Mouse (Mus musculus): Measurements from ENCODE around the gene Hist1h1b. TPM values are rescaled to one million over a fixed set of nuclear protein-coding genes. Genes with fewer than 3 reads are reported as not detected.

The Hist1h1b gene
- total RNA-seq (2023) = 55.1 to 70.5 TPM (median 62.8 TPM) in 4 replicates

DNA sequence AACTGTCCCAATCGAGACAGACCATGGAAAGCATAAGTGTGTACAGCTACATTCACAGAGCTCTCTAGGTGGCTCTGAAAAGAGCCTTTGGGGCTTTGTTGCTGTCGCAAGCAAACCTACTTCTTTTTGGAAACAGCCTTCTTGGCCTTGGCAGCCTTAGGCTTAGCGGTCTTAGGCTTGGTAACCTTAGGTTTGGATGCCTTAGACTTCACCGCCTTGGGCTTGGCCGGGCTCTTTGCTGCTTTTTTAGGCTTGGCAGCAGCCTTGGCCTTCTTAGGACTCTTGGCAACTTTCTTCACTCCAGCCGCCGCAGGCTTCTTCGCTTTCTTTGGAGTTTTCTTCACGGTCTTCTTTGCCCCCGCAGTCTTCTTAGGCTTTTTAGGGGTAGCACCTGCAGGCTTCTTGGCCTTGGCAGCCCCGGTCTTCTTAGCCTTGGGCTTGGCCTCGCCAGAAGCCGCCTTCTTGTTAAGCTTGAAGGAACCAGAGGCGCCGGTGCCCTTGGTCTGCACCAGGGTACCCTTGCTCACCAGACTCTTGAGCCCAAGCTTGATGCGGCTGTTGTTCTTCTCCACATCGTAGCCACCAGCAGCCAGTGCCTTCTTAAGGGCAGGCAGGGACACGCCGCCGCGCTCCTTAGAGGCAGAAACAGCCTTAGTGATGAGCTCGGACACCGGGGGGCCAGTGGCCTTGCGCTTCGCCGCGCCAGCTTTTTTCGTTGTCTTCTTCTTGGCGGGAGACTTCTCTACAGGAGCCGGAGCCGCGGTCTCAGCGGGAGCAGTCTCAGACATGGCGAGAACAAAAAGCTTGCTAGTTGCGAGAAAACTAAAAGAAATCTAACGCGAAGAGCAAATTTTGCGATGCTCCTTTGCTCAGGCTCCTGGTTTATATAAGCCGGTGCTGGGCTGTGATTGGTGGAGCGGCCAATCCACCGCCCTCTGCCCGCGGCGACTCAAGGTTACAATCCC, at the start of gene Hist1h1b:
Gene Hist1h1b (minus strand): TSS at position 859 of the 965 bp plus-strand sequence.

DNA sequence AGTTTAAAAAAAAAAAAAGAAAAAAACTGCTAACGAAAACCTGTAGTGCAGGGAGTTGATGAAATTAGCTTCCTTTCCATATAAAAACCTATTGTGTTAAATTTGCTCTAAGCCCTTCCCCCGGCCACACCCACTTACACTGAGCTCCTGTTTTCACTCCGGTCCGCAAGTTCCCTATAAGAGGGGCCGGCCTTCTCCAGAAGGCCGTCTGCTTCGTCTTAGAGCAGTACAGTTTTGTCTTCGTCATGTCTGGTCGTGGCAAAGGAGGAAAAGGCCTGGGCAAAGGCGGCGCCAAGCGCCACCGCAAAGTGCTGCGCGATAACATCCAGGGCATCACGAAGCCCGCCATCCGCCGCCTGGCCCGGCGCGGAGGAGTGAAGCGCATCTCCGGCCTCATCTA, 31.1 kb upstream of the Hist1h1b start, which contains the start of gene Hist1h4m:
Gene Hist1h4m (plus strand): TSS at position 208 of the 400 bp plus-strand sequence.

DNA sequence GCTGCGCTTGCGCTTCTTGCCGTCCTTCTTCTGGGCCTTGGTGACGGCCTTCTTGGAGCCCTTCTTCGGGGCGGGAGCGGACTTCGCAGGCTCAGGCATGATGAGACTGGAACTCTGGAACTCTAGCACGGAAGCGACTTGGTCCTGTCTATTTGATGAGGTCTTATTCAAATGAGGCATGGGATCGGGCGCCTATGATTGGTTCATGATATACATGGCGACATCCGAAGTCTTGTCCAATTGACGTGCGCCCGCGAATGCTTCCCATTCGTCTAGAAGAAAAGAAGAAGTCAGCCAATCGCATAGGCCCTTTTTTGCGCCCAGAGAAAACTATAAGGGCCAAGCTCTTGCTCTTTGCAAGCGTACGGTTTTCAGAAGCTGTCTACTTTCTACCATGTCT, 29.6 kb upstream of the Hist1h1b start, which contains the start of the genes Hist1h2bq and Hist1h2ao:
Gene Hist1h2bq (minus strand): TSS at position 125 of the 400 bp plus-strand sequence.
Gene Hist1h2ao (plus strand): TSS at position 393 of the 400 bp plus-strand sequence.

DNA sequence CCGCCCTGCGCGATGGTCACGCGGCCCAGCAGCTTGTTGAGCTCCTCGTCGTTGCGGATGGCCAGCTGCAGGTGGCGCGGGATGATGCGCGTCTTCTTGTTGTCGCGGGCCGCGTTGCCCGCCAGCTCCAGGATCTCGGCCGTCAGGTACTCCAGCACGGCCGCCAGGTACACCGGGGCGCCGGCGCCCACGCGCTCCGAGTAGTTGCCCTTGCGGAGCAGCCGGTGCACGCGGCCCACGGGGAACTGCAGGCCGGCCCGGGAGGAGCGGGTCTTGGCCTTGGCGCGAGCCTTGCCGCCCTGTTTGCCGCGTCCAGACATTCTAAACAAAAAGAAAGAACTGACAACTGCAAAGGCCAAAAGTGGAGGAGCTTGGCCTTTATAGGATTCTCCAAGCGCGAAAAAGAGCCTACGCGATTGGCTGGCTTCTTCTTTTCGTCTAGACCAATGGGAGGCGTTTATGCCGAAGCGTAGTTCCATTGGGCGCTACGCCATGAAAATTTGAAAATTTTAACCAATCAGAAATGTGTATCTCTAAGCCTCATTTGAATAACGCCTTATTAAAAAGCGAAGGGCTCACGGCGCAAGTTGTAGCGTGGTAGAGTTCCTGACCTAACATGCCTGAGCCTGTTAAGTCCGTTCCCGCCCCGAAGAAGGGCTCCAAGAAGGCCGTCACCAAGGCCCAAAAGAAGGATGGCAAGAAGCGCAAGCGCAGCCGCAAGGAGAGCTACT, 6.6 kb upstream of the Hist1h1b start, which contains the start of the genes Hist1h2an and Hist1h2bp:
Gene Hist1h2an (minus strand): TSS at position 320 of the 731 bp plus-strand sequence.
Gene Hist1h2bp (plus strand): TSS at position 563 of the 731 bp plus-strand sequence.

DNA sequence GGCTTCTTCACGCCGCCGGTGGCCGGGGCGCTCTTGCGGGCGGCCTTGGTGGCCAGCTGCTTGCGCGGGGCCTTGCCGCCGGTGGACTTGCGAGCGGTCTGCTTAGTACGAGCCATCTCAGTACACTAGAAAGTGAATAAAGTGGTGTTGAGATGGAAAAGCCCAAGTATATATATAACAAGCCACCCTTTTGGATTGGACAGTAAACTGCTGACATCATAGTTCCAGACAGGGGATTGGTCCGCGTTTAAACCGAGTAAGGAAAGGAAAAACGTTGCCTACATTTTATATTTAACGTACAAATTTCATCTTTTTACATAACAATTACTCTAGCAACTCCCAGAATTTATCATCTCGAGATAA, 2.8 kb upstream of the Hist1h1b start, which contains the start of gene Hist1h3i:
Gene Hist1h3i (minus strand): TSS at position 116 of the 363 bp plus-strand sequence.

GRCm38 (mm10) chr13:21753524-21754285, 26.7 kb downstream of the Hist1h1b start, which contains the start of the genes Hist1h2ak and Hist1h2bn:
Gene Hist1h2ak (minus strand): TSS chr13:21753827.
Gene Hist1h2bn (plus strand): TSS chr13:21754123.

DNA sequence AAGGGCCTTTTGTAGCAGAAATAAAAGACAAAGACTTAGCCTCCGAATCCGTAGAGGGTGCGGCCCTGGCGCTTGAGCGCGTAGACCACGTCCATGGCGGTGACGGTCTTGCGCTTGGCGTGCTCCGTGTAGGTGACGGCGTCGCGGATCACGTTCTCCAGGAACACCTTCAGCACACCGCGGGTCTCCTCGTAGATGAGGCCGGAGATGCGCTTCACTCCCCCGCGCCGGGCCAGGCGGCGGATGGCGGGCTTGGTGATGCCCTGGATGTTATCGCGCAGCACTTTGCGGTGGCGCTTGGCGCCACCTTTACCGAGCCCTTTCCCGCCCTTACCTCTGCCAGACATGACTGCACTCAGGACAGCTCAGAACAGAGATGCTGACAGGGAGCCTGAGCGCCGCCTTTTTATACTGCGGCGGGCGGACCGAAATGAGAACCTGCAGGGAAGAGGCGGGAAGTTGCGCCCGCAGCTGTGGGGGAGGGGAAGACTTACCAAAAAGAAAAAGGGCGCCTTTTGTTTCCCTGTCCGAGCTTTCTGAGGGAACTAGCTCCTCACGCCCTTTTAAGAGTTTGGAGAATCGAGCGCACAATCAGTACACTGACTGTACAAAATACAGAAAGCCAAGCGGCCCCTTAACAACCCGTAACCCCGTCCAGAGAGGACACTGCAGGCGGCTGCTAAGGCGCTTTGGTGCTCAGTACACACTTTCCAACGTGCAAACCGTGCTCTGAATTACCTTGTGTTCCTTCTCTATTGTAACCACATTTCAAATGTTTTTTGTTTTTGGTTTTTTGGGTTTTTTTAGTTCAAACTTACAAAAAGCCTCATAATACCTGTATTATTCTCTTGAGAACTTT, 30.0 kb downstream of the Hist1h1b start, which contains the start of gene Hist1h4k:
Gene Hist1h4k (minus strand): TSS at position 347 of the 859 bp plus-strand sequence.

GRCm38 (mm10) chr13:21734906-21735767, 45.3 kb downstream of the Hist1h1b start, which contains the start of gene Hist1h4j:
Gene Hist1h4j (plus strand): TSS chr13:21735064.

Other genes with a start within 250 kb of the Hist1h1b start
- gene Zkscan8, start 249.5 kb downstream of the Hist1h1b start, total RNA-seq (2023) = 7.7 to 11.4 TPM (median 10.3 TPM) in 4 replicates
- not detected in 4 replicates for gene Olfr1366, start 237.8 kb downstream of the Hist1h1b start, total RNA-seq (2023)
- not detected in 4 replicates for gene Olfr1535, start 220.7 kb downstream of the Hist1h1b start, total RNA-seq (2023)
- gene Olfr1364, start 198.9 kb downstream of the Hist1h1b start, total RNA-seq (2023) = not detected in 4 replicates
- gene Olfr1362, start 166.6 kb downstream of the Hist1h1b start, total RNA-seq (2023) = not detected in 4 replicates
- gene Olfr11, start 138.1 kb downstream of the Hist1h1b start, total RNA-seq (2023) = not detected in 4 replicates
- gene Olfr1361, start 117.2 kb downstream of the Hist1h1b start, total RNA-seq (2023) = not detected in 4 replicates
- not detected in 4 replicates for gene Olfr1360, start 103.2 kb downstream of the Hist1h1b start, total RNA-seq (2023)
- gene Olfr1359, start 82.5 kb downstream of the Hist1h1b start, total RNA-seq (2023) = not detected in 4 replicates
- gene Hist1h2bl, start 64.5 kb downstream of the Hist1h1b start, total RNA-seq (2023) = 60.5 to 95.6 TPM (median 91.5 TPM) in 4 replicates
- gene Hist1h2ai, start 64.2 kb downstream of the Hist1h1b start, total RNA-seq (2023) = 86.2 to 128 TPM (median 105 TPM) in 4 replicates
- gene Hist1h3h, start 63.0 kb downstream of the Hist1h1b start, total RNA-seq (2023) = 124 to 146 TPM (median 132 TPM) in 4 replicates
- 7.8 to 14.0 TPM (median 11.2 TPM) in 4 replicates for gene Hist1h2bm, start 58.6 kb downstream of the Hist1h1b start, total RNA-seq (2023)
- 13.5 to 16.8 TPM (median 15.9 TPM) in 4 replicates for gene Hist1h4j, start 45.6 kb downstream of the Hist1h1b start, total RNA-seq (2023)
- gene Hist1h4k, start 30.1 kb downstream of the Hist1h1b start, total RNA-seq (2023) = 235 to 385 TPM (median 353 TPM) in 4 replicates
- 33.5 to 52.3 TPM (median 43.6 TPM) in 4 replicates for gene Hist1h2ak, start 26.8 kb downstream of the Hist1h1b start, total RNA-seq (2023)
- gene Hist1h2bn, start 26.5 kb downstream of the Hist1h1b start, total RNA-seq (2023) = 76.0 to 118 TPM (median 87.0 TPM) in 4 replicates
- 183 to 227 TPM (median 189 TPM) in 4 replicates for gene Hist1h3i, start 2.7 kb upstream of the Hist1h1b start, total RNA-seq (2023)
- gene Hist1h2an, start 6.6 kb upstream of the Hist1h1b start, total RNA-seq (2023) = 30.2 to 44.7 TPM (median 33.5 TPM) in 4 replicates
- 32.1 to 51.1 TPM (median 41.4 TPM) in 4 replicates for gene Hist1h2bp, start 6.8 kb upstream of the Hist1h1b start, total RNA-seq (2023)
- gene Hist1h2bq, start 29.6 kb upstream of the Hist1h1b start, total RNA-seq (2023) = 160 to 195 TPM (median 178 TPM) in 4 replicates
- 204 to 263 TPM (median 252 TPM) in 4 replicates for gene Hist1h2ao, start 29.8 kb upstream of the Hist1h1b start, total RNA-seq (2023)
- 296 to 419 TPM (median 357 TPM) in 4 replicates for gene Hist1h4m, start 31.1 kb upstream of the Hist1h1b start, total RNA-seq (2023)
- gene Hist1h4n, start 51.6 kb upstream of the Hist1h1b start, total RNA-seq (2023) = 56.0 to 117 TPM (median 97.2 TPM) in 4 replicates
- 44.1 to 82.7 TPM (median 54.3 TPM) in 4 replicates for gene Hist1h2ap, start 52.9 kb upstream of the Hist1h1b start, total RNA-seq (2023)
- gene Hist1h2br, start 53.1 kb upstream of the Hist1h1b start, total RNA-seq (2023) = 158 to 191 TPM (median 175 TPM) in 4 replicates
- 3.0 to 4.9 TPM (median 3.4 TPM) in 4 replicates for gene Zfp184, start 164.5 kb upstream of the Hist1h1b start, total RNA-seq (2023)
- not detected in 4 replicates for gene Pom121l2, start 200.6 kb upstream of the Hist1h1b start, total RNA-seq (2023)
- gene Prss16, start 229.1 kb upstream of the Hist1h1b start, total RNA-seq (2023) = 0.46 to 0.83 TPM (median 0.70 TPM) in 3 of 4 replicates, not detected in the other

Data from B cell, adult 62 days (primary cell).